Mouse (Mus musculus) bone marrow, adult 2 months (tissue): ENCODE results near the gene Fnbp1.

Experiments used
- CTCF ChIP-seq: fragments of 200-500 bp; IDR thresholded peaks from 2 replicates; pipeline ENCODE4 v1.5.1; 2011; ENCODE audit warnings: low read length, control low read depth; ENCODE audit not compliant: control insufficient read depth, insufficient read depth
- POLR2A ChIP-seq: fragments of 200-500 bp; IDR thresholded peaks from 2 replicates; pipeline ENCODE4 v1.6.1; 2011; ENCODE audit warnings: low read depth, mild to moderate bottlenecking, control low read depth, low read length, borderline replicate concordance; ENCODE audit not compliant: control insufficient read depth

DNA sequence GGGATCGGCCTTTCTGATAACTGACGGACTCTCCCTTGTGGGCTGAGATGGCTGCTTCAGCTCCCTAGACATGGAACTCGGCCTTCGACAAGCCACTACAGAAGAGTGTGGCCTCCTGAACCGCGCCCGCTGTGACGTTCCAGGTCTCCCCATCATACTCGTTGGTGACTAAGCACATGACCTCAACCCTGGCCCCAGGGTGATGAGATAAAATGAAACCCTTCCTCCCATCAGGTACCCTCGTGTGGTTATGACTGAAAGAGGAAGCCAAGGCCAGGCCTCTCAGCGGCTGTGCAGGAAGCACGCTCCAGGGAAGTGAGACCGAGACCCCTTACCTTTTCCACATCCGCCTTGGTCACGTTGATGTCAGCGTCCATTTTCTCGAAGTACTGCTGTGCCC lies 59.2 kb downstream of the Fnbp1 start:
- TF ChIP-seq CTCF (no peak), POLR2A (0 out of 2 replicates have a peak, but pooled peaks have one; percentile 15)
